Mouse (Mus musculus) E14TG2a.4 (cell line): ENCODE measurements around the gene 9530053A07Rik.

Experiments used
- H3K27me3 ChIP-seq: 2 replicates; pipeline ENCODE4 v1.6.1; 2014; ENCODE audit warnings: low read length, control low read depth; ENCODE audit not compliant: insufficient read depth
- H3K36me3 ChIP-seq: 2 replicates; pipeline ENCODE4 v1.6.1; 2014; ENCODE audit warnings: low read length, control low read depth; ENCODE audit not compliant: insufficient read depth
- H3K4me1 ChIP-seq: replicated peaks from 2 replicates; pipeline ENCODE4 v1.6.1; 2014; ENCODE audit warnings: low read depth, low read length, control low read depth
- H3K4me3 ChIP-seq: replicated peaks from 2 replicates; pipeline ENCODE4 v1.5.1; 2014; ENCODE audit warnings: mild to moderate bottlenecking, low read length
- H3K9me3 ChIP-seq: 2 replicates; pipeline ENCODE4 v1.6.1; 2014; ENCODE audit warnings: low read length, control low read depth
- CTCF ChIP-seq: conservative IDR thresholded peaks from 2 replicates; pipeline ENCODE4 v1.5.1; 2014; ENCODE audit warnings: low read length
- NANOG ChIP-seq: IDR thresholded peaks from 2 replicates; pipeline ENCODE4 v1.6.1; 2014; ENCODE audit warnings: borderline replicate concordance, low read length, mixed read lengths
- POU5F1 ChIP-seq: IDR thresholded peaks from 2 replicates; pipeline ENCODE4 v1.6.1; 2014; ENCODE audit warnings: low read length, borderline replicate concordance

Gene 9530053A07Rik

DNA sequence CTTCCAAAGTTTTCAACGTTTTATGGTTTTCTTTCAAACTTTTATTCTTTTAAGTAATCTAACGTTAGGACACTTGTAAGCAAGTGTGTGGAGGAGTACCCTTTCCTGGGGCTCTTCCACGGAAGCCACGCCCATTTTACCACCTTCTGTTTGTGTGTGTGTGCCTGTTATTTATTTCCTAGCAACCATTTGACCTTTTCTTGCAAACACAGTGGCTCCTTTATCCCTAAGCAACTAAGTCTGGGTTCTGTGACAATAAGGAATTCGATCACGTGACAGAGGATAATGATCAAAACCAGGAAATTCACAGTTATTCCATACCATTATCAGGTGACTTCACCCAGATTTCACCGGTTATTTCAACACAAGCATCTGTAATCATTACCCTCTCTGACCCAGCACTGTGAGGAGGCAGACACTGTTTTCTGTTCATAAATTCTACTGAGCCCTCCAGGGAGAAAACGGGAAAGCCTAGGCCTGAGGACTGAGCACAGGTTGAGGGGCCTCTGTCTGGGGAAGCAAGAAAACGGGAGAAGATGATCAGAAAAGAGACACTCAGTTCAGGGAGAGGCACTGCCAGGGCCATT, 32.0 kb downstream of the 9530053A07Rik start:
- no peaks in the 10 kb centered on the region for H3K36me3 ChIP-seq
- peaks cover 9% of the 10 kb centered on the region for H3K9me3 ChIP-seq
- H3K4me1 ChIP-seq = peaks cover 20% of the 10 kb centered on the region
- 0 out of 2 replicates have a peak, but pooled peaks cover 3% of the 10 kb centered on the region for H3K27me3 ChIP-seq
- no peak overlapping the region for H3K4me3 ChIP-seq
- TF ChIP-seq NANOG = no peak

DNA sequence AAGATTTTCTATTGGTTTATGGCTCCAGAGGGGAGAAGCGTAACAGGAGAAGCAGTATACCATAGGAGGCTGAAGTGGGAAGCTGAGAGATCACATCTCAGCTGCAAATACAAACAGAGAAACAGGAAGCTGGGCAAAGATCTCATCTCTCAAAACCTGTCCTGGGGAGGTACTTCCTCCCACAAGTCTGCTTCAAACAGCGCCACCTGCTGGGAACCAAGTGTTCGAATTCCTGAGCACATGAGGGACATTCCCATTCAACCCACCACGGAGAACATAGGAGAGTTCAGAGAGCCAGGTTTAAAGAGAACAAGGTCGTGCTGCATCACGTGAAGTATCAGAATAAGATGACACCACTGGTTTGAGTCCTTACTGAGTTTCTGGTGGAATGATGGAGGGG, 36.1 kb downstream of the 9530053A07Rik start:
- Histone ChIP-seq H3K4me3 (no peak overlapping the region), H3K4me1 (peaks cover 23% of the 10 kb centered on the region)
- TF ChIP-seq NANOG (no peak), CTCF (peak; percentile 38)

DNA sequence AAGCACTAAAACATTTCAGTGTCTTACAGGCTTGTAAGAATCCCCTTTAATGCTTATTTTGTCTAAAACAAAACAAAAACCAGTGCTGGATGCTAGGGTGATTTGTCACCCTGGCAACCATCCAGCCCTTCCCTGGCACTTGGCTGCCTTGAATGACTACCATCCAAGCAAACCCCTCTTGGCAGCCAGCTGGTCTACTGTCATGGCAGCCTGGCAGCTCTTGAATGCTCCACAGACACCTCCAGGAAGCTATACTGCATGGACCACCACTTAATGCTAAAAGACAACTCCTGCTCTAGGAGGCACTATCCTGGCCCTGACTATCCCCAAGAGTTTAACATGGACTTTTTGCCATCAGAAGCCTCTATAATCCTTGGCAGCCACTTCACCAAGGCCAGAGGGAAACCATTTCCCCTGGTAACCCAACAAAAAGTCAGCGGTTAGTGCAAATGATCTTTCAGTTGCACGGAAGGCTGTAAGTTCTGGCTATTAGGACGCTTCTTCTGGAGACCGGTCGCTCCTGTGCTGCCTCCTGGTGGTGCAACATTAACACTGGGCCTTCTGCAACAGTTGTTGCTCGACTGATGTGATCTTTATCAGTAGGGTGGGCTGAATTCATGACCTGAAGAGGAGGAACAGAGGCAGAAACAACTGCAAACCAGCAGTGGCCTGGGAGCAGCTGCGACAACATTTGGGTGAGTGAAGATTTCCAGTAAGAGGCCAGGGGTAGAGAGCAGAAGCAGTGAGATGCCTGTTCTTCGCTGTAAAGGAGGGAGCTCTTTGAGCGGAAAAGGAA, 39.3 kb downstream of the 9530053A07Rik start:
- Histone ChIP-seq H3K4me1 (peaks cover 47% of the 10 kb centered on the region), H3K36me3 (peaks cover 12% of the 10 kb centered on the region), H3K27me3 (no peaks in the 10 kb centered on the region), H3K4me3 (peak overlapping the region; percentile 98), H3K9me3 (peaks cover 9% of the 10 kb centered on the region)
- TF ChIP-seq NANOG (no peak), CTCF (peak; percentile 85), POU5F1 (no peak)

More for the DNA sequence above, 36.1 kb downstream of the 9530053A07Rik start:
- H3K36me3 ChIP-seq = no peaks in the 10 kb centered on the region
- peaks cover 9% of the 10 kb centered on the region for H3K9me3 ChIP-seq
- H3K27me3 ChIP-seq = no peaks in the 10 kb centered on the region

- Histone ChIP-seq H3K27me3 (no peaks in the 10 kb centered on the region), H3K4me1 (peaks cover 59% of the 10 kb centered on the region), H3K36me3 (peaks cover 24% of the 10 kb centered on the region), H3K4me3 (peak within 1 kb of the TSS; percentile 98), H3K9me3 (peaks cover 9% of the 10 kb centered on the region)
- TF ChIP-seq NANOG (no peak), POU5F1 (no peak), CTCF (no peak)
Observed at GRCm38 (mm10) chr7:28169489-28170422, 40.5 kb downstream of the 9530053A07Rik start, which contains the start of gene Fbl. Gene Fbl, plus strand, starts transcription at chr7:28169710.

- no peak for TF ChIP-seq NANOG
- TF ChIP-seq POU5F1 = no peak
- TF ChIP-seq CTCF = no peak
- Histone ChIP-seq H3K36me3 (peaks cover 67% of the 10 kb centered on the region), H3K4me1 (peaks cover 84% of the 10 kb centered on the region), H3K27me3 (no peaks in the 10 kb centered on the region), H3K4me3 (no peak overlapping the region), H3K9me3 (no peaks in the 10 kb centered on the region)
Observed at GRCm38 (mm10) chr7:28175358-28175757, 46.1 kb downstream of the 9530053A07Rik start.

- H3K9me3 ChIP-seq = no peaks in the 10 kb centered on the region
- peaks cover 86% of the 10 kb centered on the region for H3K36me3 ChIP-seq
- no peaks in the 10 kb centered on the region for H3K27me3 ChIP-seq
- peaks cover 74% of the 10 kb centered on the region for H3K4me1 ChIP-seq
- TF ChIP-seq CTCF = no peak
- TF ChIP-seq POU5F1 = no peak
- no peak for TF ChIP-seq NANOG
- peak within 1 kb of the TSS; percentile 95 for H3K4me3 ChIP-seq
Observed at GRCm38 (mm10) chr7:28179228-28179627, 50.0 kb downstream of the 9530053A07Rik start, which contains the start of gene Dyrk1b. Gene Dyrk1b, plus strand, starts transcription at chr7:28179469.

DNA sequence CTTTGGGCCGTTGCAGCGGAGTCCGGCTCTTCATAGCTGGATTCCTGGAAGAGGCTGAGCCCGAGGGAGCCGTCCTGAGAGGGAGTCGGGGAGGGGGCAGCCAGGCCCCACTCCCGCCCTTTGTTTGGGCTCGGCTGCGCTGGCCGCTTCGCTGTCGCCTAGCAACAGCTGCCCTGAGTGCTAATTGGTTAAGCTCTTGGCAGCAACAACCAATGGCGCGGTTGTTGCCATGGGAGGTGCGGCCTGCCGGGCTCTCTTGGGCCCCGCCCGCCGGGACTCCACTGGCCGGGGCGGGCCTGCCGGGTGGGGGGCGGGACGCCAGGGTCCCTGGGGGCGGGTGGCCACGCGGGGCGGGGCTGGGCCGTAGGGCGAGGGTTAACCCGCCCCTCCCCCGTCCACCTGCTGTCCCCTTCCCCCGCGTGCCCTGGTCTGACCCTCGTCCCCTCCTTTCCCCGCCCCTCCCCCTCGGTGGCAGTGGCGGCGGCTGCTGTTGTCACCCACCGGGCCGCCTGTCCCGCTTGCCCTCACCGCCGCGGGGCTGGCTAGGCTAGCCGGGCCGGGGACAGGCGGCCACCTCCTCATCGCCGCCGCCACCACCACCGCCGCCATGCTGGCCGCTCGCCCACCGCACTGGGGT, 50.6 kb downstream of the 9530053A07Rik start:
- peaks cover 74% of the 10 kb centered on the region for H3K4me1 ChIP-seq
- H3K36me3 ChIP-seq = peaks cover 86% of the 10 kb centered on the region
- TF ChIP-seq POU5F1 (no peak), NANOG (no peak), CTCF (no peak)
- H3K9me3 ChIP-seq = no peaks in the 10 kb centered on the region
- no peaks in the 10 kb centered on the region for H3K27me3 ChIP-seq
- peak overlapping the region; percentile 95 for H3K4me3 ChIP-seq
